8 mouse cellular contexts compared by ENCODE assay signal in genomic region chr7:75780812-75781211, GRCm38 (mm10).
A peak's percentile ranks its signal among the peaks of the same experiment; 100 is the strongest.
DNase-seq lines count a peak whose midpoint lies in the region; ATAC-seq and TF ChIP-seq lines count a peak whose summit lies in the region.

No protein-coding gene starts in this region.

- H3K4me1 ChIP-seq in forebrain, embryonic 11.5 days (replicated peaks; ENCODE audit: control insufficient read depth, insufficient read depth, low read length): no peaks in the 10 kb centered on the region
- H3K4me1 ChIP-seq in forebrain, postnatal 0 days (ENCODE audit: insufficient read depth): no peaks in the 10 kb centered on the region
- H3K4me1 ChIP-seq in spleen, adult 2 months (ENCODE audit: control insufficient read depth, insufficient read depth, insufficient read length): peaks cover 22% of the 10 kb centered on the region
- peaks cover 15% of the 10 kb centered on the region for H3K4me1 ChIP-seq in limb, embryonic 10.5 days
- 0 out of 2 replicates have a peak, but pooled peaks cover 2% of the 10 kb centered on the region for H3K4me1 ChIP-seq in stomach, embryonic 15.5 days

- H3K36me3 ChIP-seq in forebrain, embryonic 11.5 days (ENCODE audit: control insufficient read depth, insufficient read depth, low read length): no peaks in the 10 kb centered on the region
- H3K36me3 ChIP-seq in forebrain, postnatal 0 days (ENCODE audit: insufficient read depth): no peaks in the 10 kb centered on the region
- H3K36me3 ChIP-seq in spleen, adult 2 months (ENCODE audit: control insufficient read depth, insufficient read depth, low read length): peaks cover 37% of the 10 kb centered on the region
- H3K36me3 ChIP-seq in limb, embryonic 10.5 days: peaks cover 48% of the 10 kb centered on the region
- peaks cover 8% of the 10 kb centered on the region; the same call in 1 of the 2 replicates for H3K36me3 ChIP-seq in stomach, embryonic 15.5 days

- no peak overlapping the region for H3K9ac ChIP-seq in forebrain, embryonic 11.5 days (ENCODE audit: low read length)
- no peak overlapping the region for H3K9ac ChIP-seq in forebrain, postnatal 0 days
- H3K9ac ChIP-seq in stomach, embryonic 15.5 days: no peak overlapping the region

- no peaks in the 10 kb centered on the region for H3K27me3 ChIP-seq in forebrain, embryonic 11.5 days (ENCODE audit: control insufficient read depth, insufficient read depth, low read length)
- no peaks in the 10 kb centered on the region for H3K27me3 ChIP-seq in forebrain, postnatal 0 days (ENCODE audit: insufficient read depth, low read length)
- no peaks in the 10 kb centered on the region for H3K27me3 ChIP-seq in spleen, adult 2 months (ENCODE audit: control insufficient read depth, insufficient read depth, low read length)
- no peaks in the 10 kb centered on the region for H3K27me3 ChIP-seq in limb, embryonic 10.5 days (ENCODE audit: low read depth, poor library complexity, severe bottlenecking)
- no peaks in the 10 kb centered on the region for H3K27me3 ChIP-seq in stomach, embryonic 15.5 days (replicated peaks)

- DNase-seq in forebrain, embryonic 11.5 days (ENCODE audit: low spot score): no peak
- no peak for DNase-seq in forebrain, postnatal 0 days
- DNase-seq in spleen, adult 2 months (ENCODE audit: low read depth in 1 of 2, low spot score in 2 of 2): no peak
- DNase-seq in spleen, adult 12 weeks (ENCODE audit: low spot score): no peak
- DNase-seq in limb, embryonic 10.5 days (ENCODE audit: low spot score): no peak
- DNase-seq in cerebellum, postnatal 4 days (ENCODE audit: low spot score in 2 of 2): no peak
- DNase-seq in urinary bladder, adult 2 months (ENCODE audit: low spot score): no peak

- H3K27ac ChIP-seq in forebrain, embryonic 11.5 days (ENCODE audit: low read depth, low read length): no peak overlapping the region
- H3K27ac ChIP-seq in forebrain, postnatal 0 days (ENCODE audit: low read depth, low read length): no peak overlapping the region
- H3K27ac ChIP-seq in spleen, adult 2 months (ENCODE audit: insufficient read depth, low read length): no peak overlapping the region
- peak overlapping the region; percentile 91 for H3K27ac ChIP-seq in limb, embryonic 10.5 days
- no peak overlapping the region for H3K27ac ChIP-seq in stomach, embryonic 15.5 days

- 26% methylated on average over 2 of the region's 5 CpGs for WGBS in forebrain, embryonic 11.5 days
- WGBS in forebrain, postnatal 0 days: 23% methylated on average over 5 of the region's 5 CpGs
- 7% methylated on average over 3 of the region's 5 CpGs for WGBS in spleen, adult 2 months
- 33% methylated on average over 2 of the region's 5 CpGs for WGBS in limb, embryonic 10.5 days
- 33% methylated on average over 1 of the region's 5 CpGs for WGBS in stomach, embryonic 15.5 days

- H3K9me3 ChIP-seq in forebrain, embryonic 11.5 days (ENCODE audit: control insufficient read depth, low read length): no peaks in the 10 kb centered on the region
- H3K9me3 ChIP-seq in forebrain, postnatal 0 days (ENCODE audit: low read length): no peaks in the 10 kb centered on the region
- no peaks in the 10 kb centered on the region for H3K9me3 ChIP-seq in limb, embryonic 10.5 days (replicated peaks)
- no peaks in the 10 kb centered on the region for H3K9me3 ChIP-seq in stomach, embryonic 15.5 days

- TF ChIP-seq POLR2A in spleen, adult 2 months (IDR thresholded peaks at IDR 0.05; ENCODE audit: low read depth, low read length): no peak

- peak overlapping the region; percentile 37; the same call in 1 of the 2 replicates for H3K4me3 ChIP-seq in forebrain, embryonic 11.5 days (ENCODE audit: low read depth, low read length)
- no peak overlapping the region for H3K4me3 ChIP-seq in forebrain, postnatal 0 days (ENCODE audit: low read depth, low read length)
- peak overlapping the region; percentile 99 for H3K4me3 ChIP-seq in spleen, adult 2 months (ENCODE audit: extremely low read depth, insufficient read depth, insufficient read length)
- H3K4me3 ChIP-seq in limb, embryonic 10.5 days: peak overlapping the region; percentile 75
- H3K4me3 ChIP-seq in stomach, embryonic 15.5 days (replicated peaks): peak overlapping the region; percentile 56

- no peak for ATAC-seq in forebrain, embryonic 11.5 days (replicated peaks; ENCODE audit: low FRiP score)
- ATAC-seq in forebrain, postnatal 0 days: no peak
- no peak for ATAC-seq in stomach, embryonic 15.5 days (ENCODE audit: insufficient read depth, low FRiP score, low read depth)

- H3K4me2 ChIP-seq in forebrain, embryonic 11.5 days (ENCODE audit: low read depth, low read length, severe bottlenecking): peak overlapping the region; percentile 50
- no peak overlapping the region; the same call in 1 of the 2 replicates for H3K4me2 ChIP-seq in forebrain, postnatal 0 days (ENCODE audit: low read depth)
- peak overlapping the region; percentile 51 for H3K4me2 ChIP-seq in stomach, embryonic 15.5 days

- no peak for TF ChIP-seq CTCF in forebrain, postnatal 0 days (IDR thresholded peaks at IDR 0.05; ENCODE audit: low read depth)
- TF ChIP-seq CTCF in spleen, adult 2 months (IDR thresholded peaks at IDR 0.05; ENCODE audit: extremely low read depth, insufficient read depth, insufficient read length, insufficient replicate concordance): no peak
